Mouse (Mus musculus): Measurements from ENCODE around the gene Rps25.
"Not testable (repeated sequence)": the region's sequence is repeated elsewhere in the genome, so short reads cannot be mapped to it uniquely, and the experiment has no call there.

Rps25 gene

DNA sequence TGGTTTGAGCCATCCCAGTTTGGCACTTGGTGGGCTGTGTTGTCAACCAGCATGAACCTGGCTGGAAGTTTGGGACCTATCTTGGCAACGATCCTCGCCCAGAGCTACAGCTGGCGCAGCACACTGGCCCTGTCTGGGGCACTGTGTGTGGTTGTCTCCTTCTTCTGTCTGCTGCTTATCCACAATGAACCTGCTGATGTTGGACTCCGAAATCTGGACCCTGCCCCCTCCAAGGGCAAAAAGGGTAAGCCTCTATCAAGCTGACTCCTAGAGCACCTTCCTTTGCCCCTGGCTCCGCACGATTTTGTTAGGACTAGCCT is 7.2 kb upstream of the Rps25 start:
- in situ Hi-C loops (cut with MboI, MseI), result loop anchor here (5.0 to 25.0 kb wide), 3 partner anchors 57 to 1685 kb away; partner anchors contain the start of gene Hmbs (in 2 of the 2)

GRCm38 (mm10) chr9:44401081-44401480 is 5.9 kb upstream of the Rps25 start:
- in situ Hi-C loops (cut with MboI, MseI), result loop anchor here in 1 of 2 experiments (25.0 kb wide), 1 partner anchor 1139 kb away; no protein-coding TSS in a partner anchor

DNA sequence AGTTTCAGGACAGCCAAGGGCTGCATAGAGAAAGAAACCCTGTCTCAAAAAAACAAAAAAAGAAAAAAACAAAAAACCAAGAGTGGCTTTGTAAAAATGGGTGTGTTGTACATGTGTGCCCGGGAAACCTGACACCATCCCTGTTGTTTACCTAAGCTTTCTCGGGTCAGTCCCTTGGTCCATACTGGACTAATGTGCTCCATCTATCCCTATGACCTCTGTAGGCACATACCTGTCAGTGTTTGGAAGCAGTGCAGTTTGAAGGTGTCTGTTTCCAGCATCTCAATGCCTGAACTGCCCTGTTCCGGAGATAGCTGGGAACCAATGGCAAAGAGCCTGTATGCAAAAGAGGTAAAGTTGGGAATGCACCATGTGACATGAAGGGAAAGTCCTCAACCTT is 1.9 kb upstream of the Rps25 start:
- in situ Hi-C loops (cut with MboI, MseI), result loop anchor here in 1 of 2 experiments (25.0 kb wide), 1 partner anchor 1143 kb away; no protein-coding TSS in a partner anchor

DNA sequence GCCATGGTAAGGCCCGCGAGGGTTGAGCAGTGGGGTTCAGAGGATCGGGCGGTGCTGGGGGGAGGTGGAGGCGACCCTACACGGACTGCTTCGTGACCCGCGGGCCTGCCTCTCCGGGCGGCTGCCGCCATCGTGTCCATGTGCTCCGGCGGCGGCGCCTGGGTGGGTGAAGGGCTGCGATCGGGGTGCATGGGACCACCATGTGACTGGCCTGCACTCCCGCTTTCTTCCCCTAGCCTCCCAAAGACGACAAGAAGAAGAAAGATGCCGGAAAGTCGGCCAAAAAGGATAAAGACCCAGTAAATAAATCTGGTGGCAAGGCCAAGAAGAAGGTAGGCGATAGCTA is 786 bp downstream of the Rps25 start:
- in situ Hi-C loops (cut with MboI, MseI), result loop anchor here in 1 of 2 experiments (25.0 kb wide), 1 partner anchor 1145 kb away; no protein-coding TSS in a partner anchor

DNA sequence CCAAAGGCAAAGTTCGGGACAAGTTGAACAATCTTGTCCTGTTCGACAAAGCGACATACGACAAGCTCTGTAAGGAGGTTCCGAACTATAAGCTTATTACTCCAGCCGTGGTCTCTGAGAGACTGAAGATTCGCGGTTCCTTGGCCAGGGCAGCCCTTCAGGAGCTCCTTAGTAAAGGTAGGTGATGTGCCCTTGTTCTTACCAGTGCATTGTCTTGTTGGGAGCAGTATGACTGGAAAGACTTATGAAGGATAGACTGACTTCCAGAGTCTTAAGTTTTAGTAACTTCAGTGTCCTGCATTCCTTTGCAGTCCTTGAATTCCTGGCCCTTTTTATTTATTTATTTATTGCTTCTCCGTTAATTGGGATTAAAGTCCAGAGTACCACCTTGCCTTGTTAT is 1.8 kb downstream of the Rps25 start:
- in situ Hi-C loops (cut with MboI, MseI), result loop anchor here in 1 of 2 experiments (25.0 kb wide), 1 partner anchor 1146 kb away; no protein-coding TSS in a partner anchor

DNA sequence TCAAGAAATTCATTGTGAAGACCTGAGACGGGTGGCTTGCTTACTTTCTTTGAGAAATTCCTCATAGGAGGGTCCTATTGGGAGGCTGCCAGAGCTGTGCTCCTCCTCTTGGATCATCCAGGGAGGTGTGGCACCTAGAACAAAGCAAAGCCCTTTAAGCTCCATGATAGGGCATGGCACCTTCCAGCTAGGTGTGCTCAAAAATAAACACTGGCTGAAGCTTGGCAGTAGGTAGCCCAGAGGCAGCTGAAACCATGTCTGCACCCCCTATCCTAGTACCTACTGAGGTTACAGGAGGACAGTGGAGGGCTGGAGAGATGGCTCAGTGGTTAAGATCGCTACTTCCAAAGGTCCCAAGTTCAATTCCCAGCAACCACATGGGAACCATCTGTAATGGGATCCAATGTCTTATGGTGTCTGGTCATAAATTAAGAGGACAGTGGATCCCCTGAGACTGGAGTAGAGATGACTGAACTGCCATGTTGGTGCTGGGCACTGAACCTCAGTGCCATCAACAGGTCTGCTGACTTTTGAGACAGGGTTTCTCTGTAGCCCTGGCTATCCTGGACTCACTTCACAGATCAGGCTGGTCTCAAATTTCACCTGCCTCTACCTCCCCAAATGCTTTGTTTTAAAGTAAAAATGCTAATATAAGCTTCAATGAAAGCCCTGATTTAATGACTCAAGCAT is 3.9 kb downstream of the Rps25 start:
- in situ Hi-C loops (cut with MboI, MseI), result loop anchor here in 1 of 2 experiments (25.0 kb wide), 1 partner anchor 1148 kb away; no protein-coding TSS in a partner anchor

DNA sequence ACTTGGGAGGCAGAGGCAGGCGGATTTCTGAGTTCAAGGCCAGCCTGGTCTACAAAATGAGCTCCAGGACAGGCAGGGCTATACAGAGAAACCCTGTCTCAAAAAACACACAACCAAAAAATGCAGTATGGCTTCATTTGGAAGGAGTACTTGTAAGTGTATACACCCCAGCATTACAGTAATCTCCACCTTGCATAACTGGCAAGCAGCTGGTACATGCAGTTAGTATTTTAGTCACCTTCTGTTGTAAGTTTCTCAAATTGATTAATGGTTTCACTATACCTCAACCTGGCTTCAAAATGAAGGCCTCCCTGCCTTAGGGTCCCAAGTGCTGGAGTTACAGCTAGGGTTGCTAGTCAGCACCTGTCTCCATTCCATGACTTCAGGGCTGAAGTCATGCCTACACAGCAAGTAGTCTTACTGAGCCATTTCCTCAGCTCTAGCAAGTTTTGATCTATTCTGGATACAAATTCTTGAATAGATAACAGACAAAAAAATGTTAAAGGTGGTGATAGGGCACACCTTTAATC is 4.7 kb downstream of the Rps25 start:
- in situ Hi-C loops (cut with MboI, MseI), result loop anchor here in 1 of 2 experiments (25.0 kb wide), 1 partner anchor 1149 kb away; no protein-coding TSS in a partner anchor

GRCm38 (mm10) chr9:44412306-44412705 is 5.4 kb downstream of the Rps25 start:
- in situ Hi-C loops (cut with MboI, MseI), result loop anchor here in 1 of 2 experiments (25.0 kb wide), 1 partner anchor 1150 kb away; no protein-coding TSS in a partner anchor

- in situ Hi-C loops (cut with MboI, MseI), result loop anchor here in 1 of 2 experiments (25.0 kb wide), 1 partner anchor 1150 kb away; no protein-coding TSS in a partner anchor
Measured at GRCm38 (mm10) chr9:44412781-44413180, 5.8 kb downstream of the Rps25 start.

DNA sequence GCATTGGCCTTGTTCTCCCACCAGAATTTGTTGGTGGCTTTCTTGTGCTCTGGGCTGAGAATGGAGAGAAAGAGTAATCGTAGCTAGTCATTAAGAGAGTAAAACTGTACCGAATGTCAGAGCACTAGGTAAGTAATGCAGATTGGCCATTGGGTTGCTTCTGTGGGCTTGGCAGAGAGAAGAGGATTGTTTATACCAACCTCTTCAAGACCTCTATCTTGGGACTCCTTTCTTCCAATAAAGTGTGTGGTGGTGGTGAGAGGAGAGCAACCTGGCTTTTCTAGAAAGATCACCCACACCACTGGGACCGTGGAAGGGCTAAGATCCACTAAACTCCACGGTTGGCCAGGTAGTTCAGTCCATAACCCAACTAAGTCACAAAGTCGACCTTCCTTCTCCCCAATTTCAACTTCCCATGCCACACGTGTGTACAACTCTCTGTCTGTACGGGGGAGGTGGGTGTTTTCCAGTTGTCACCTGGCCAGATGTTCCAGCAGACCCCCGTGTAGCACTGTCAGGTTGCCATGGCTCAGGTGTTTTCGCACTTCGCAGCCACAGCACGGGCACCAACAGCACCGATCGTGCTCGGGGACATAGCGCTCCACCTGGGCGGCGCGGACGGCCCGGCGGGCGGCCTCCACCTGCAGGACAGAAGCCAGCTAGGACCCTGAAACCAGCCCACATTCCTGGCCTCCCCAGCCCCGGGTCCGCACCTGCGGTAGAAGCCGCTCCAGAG is 10.4 kb downstream of the Rps25 start:
- in situ Hi-C loops (cut with MboI, MseI), result loop anchor here in 1 of 2 experiments (25.0 kb wide), 1 partner anchor 1155 kb away; no protein-coding TSS in a partner anchor

DNA sequence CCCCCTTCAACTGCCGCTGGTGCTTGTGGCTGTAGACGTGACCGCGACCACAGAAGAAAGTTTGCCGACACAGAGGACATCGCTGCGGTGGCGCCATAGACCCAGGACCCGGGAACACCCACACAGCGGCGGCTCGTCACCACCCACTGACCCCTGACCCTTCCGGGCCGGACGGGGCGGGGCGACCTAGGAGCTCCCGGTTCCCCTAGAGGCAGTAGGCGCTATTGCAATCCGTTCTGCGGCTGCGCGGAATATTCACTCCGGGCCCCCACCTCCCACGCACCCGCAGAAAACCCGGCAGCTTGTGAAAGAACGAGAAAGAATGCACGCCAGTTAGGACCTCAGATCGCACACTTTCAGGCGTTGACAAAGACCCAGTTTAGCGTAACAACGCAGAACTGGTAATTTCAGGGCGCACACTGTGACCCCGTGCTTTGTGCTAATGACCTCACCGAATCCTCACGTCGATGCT is 11.0 kb downstream of the Rps25 start:
- in situ Hi-C loops (cut with MboI, MseI), result loop anchor here in 1 of 2 experiments (25.0 kb wide), 1 partner anchor 1156 kb away; no protein-coding TSS in a partner anchor

DNA sequence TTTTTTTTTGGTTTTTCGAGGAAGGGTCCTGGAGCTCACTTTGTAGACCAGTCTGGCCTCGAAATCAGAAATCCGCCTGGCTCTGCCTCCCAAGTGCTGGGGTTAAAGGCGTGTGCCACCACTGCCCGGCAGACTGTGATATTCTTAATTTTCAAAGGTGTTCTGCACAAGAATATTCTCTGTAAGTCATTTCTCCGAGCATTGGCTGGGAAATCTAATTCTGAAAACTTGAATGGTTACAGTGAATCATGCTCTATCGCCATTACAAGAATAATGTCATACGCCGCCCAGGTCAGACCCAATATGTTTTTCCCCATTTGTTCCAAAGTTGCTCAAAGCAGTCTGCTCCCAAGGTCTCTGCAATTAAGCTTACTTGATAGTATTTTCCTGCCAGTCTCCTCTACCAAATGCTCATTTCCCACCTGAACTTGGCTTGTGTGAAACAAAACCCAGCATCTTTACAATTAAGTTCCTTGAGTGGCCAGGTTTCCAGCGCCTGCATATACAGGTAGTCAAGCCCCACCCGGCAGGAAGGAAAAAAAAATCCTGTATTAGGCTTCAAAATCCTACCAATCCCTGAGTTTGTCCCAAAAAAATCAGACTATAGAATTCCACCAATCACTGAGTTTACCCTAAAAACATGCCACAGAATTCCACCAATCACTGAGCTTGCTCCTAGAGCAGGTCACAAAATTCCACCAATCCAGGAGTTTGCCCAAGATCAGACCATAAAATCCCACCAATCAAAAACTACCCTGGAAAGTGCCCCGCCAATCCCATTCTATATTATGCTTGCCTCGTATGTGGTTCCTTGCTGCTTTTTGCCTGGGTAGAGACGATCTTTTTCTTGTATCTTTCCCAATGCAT is 11.8 kb downstream of the Rps25 start, which contains the start of gene Ccdc84:
TSS of gene Ccdc84 (minus strand) at position 51 of the 867 bp plus-strand sequence.
- in situ Hi-C loops (cut with MboI, MseI), result loop anchor here in 1 of 2 experiments (25.0 kb wide), 1 partner anchor 1156 kb away; no protein-coding TSS in a partner anchor

GRCm38 (mm10) chr9:44419730-44420129 is 12.8 kb downstream of the Rps25 start:
- in situ Hi-C loops (cut with MboI, MseI), result loop anchor here in 1 of 2 experiments (25.0 kb wide), 1 partner anchor 1157 kb away; no protein-coding TSS in a partner anchor

DNA sequence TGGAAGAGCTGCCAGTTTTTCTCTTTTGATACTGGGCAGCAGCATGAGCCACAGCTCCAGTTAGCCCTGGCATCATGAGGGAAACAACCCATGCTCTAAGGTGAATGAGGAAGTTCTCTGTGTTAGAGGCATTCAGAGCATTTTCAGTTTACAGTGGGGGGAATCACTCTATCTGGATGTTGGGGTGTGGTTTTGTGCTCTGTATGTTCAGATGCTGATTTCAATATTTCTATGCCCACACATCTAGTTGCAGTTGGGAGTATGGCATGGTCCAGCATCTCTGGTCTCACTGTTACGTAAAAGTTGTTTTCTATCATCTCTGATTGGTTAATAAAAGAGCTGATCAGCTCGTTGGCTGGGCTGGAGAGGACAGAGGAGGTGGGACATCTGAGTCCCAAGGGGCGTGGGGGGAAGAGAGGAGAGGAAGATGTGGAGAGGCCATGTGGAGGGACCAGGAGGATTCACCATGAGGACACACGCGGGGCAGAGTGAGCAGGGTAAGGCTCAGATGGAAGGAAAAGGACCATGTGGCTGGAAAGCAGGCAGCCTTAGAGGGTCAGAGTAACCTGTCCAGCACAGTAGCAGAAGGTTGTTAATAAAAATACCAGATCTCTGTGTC is 13.4 kb downstream of the Rps25 start:
- in situ Hi-C loops (cut with MboI, MseI), result loop anchor here in 1 of 2 experiments (25.0 kb wide), 1 partner anchor 1158 kb away; no protein-coding TSS in a partner anchor

- in situ Hi-C loops (cut with MboI, MseI), result loop anchor here in 1 of 2 experiments (25.0 kb wide), 1 partner anchor 1161 kb away; no protein-coding TSS in a partner anchor
Measured at GRCm38 (mm10) chr9:44423576-44423975, 16.6 kb downstream of the Rps25 start.

GRCm38 (mm10) chr9:44432577-44433185 is 25.7 kb downstream of the Rps25 start:
- in situ Hi-C loops (cut with MboI, MseI), result no loop called here

GRCm38 (mm10) chr9:44435747-44436146 is 28.8 kb downstream of the Rps25 start:
- in situ Hi-C loops (cut with MboI, MseI), result no loop called here

GRCm38 (mm10) chr9:44440961-44441360 is 34.0 kb downstream of the Rps25 start, which contains the start of gene Foxr1:
Foxr1 (minus strand) TSS chr9:44441136.
- in situ Hi-C loops (cut with MboI, MseI), result no loop called here

GRCm38 (mm10) chr9:44444402-44445025 is 37.6 kb downstream of the Rps25 start:
- in situ Hi-C loops (cut with MboI, MseI), result not testable (repeated sequence)
